Mouse (Mus musculus) lung, embryonic 15.5 days (tissue): ENCODE data around the gene Zfp870. TPM values are rescaled to one million over a fixed set of nuclear protein-coding genes. Genes with fewer than 3 reads are reported as not detected.

ENCODE experiments used
- ATAC-seq: fragments of 200-750 bp; cut with Nextera tagmentation; 2 replicates; pipeline ENCODE4 v1.8.0; 2017; ENCODE audit warnings: moderate number of reproducible peaks, borderline replicate concordance; ENCODE audit not compliant: low FRiP score, low TSS enrichment; ENCODE audit errors: extremely low read depth
- H3K27ac ChIP-seq: fragments of 300-500 bp; sonication (generic); 2 replicates; pipeline ENCODE4 v1.5.1; 2015; ENCODE audit warnings: moderate library complexity, mild to moderate bottlenecking, inconsistent platforms
- H3K27me3 ChIP-seq: fragments of 300-500 bp; sonication (generic); 2 replicates; pipeline ENCODE4 v1.6.1; 2015; ENCODE audit warnings: inconsistent platforms
- H3K36me3 ChIP-seq: fragments of 300-500 bp; sonication (generic); 2 replicates; pipeline ENCODE4 v1.6.1; 2015; ENCODE audit warnings: inconsistent platforms
- H3K4me1 ChIP-seq: fragments of 300-500 bp; sonication (generic); 2 replicates; pipeline ENCODE4 v1.6.1; 2015; ENCODE audit warnings: inconsistent platforms
- H3K4me2 ChIP-seq: fragments of 300-500 bp; sonication (generic); 2 replicates; pipeline ENCODE4 v1.6.1; 2015; ENCODE audit warnings: inconsistent platforms, mild to moderate bottlenecking, moderate library complexity
- H3K4me3 ChIP-seq: fragments of 300-500 bp; sonication (generic); 2 replicates; pipeline ENCODE4 v1.5.1; 2015; ENCODE audit warnings: mild to moderate bottlenecking, inconsistent platforms
- H3K9ac ChIP-seq: fragments of 300-500 bp; sonication (generic); 2 replicates; pipeline ENCODE4 v1.6.1; 2015; ENCODE audit warnings: inconsistent platforms
- H3K9me3 ChIP-seq: fragments of 300-500 bp; sonication (generic); 2 replicates; pipeline ENCODE4 v1.6.1; 2016; ENCODE audit warnings: inconsistent platforms
- WGBS: fragments of 180-500 bp; shearing (Covaris S2); methylation state at CpG from one replicate; pipeline ENCODE4 v1.1.7; 2015; 5-methylcytosine and 5-hydroxymethylcytosine counted together
- polyA plus RNA-seq: library from polyadenylated mRNA; unstranded; fragments of >200 nt; fragmentation: Nextera tagmentation; extraction: Ambion mirVana; gene quantifications from 2 replicates; pipeline ENCODE4 v1.2.1, GENCODE M21; 2015

Zfp870 gene
- polyA plus RNA-seq, 1 experiment from 2014 or later: 7.5 TPM

DNA sequence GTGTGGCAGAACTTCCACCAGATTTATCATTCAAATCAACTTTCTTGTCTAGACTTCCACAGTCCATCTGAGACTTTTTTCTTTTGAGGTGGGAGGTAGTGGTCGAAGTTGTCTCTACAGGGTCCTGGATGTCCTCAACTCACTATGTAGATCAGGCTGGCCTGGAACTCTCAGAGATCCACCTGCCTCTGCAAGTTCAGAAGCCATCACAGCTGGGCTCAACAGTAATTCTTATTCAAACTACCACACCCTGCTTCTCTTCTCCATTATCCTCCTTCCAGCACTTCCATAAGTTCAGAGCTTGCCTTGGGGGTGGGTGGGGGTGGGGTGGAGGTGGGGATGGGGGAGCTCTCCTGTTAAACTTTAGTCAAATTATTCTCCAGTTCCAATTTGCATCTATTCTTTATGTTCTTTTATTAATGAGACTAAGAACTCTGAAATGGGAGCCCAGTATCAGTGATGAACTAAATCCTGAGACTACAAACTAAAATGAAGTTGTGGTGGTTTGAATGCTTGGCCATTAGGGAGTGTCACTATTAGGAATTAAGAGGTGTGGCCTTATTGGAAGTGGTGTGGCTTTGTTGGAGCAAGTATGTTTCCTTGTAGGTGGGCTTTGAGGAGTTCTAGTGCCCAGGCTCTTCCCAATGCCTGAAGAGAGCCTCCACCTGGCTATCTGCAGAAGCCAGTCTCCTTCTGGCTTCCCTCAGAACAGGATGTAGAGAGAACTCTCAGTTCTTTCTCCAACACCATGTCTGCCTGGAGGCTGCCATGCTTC is 10.5 kb upstream of the Zfp870 start:
- Histone ChIP-seq H3K4me2 (no peak overlapping the region), H3K36me3 (no peaks in the 10 kb centered on the region), H3K27me3 (peaks cover 7% of the 10 kb centered on the region; the same call in 1 of the 2 replicates), H3K9me3 (no peaks in the 10 kb centered on the region), H3K27ac (no peak overlapping the region), H3K4me1 (no peaks in the 10 kb centered on the region), H3K4me3 (no peak overlapping the region), H3K9ac (no peak overlapping the region)
- WGBS: 33% methylated on average over 1 of the region's 1 CpGs
- no peak for ATAC-seq

DNA sequence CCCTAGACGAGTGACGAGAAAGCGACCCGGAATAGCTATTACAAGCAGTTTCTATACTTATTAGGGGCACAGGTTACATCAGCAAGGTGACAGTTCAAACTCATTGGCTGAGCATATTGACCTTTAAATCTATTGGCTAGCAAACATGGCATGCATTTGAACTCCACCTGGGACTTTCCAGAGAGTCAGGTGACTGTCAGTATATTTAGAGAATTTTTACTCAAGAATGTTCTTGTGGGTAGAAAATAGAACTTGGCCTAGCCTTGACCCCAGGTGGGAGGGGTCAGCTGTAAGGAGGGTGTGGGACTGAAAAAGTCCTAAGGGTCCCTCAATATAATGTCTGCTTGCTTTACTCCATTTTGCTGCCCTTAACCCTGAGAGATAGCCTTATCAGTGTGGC is 4.0 kb upstream of the Zfp870 start:
- Histone ChIP-seq H3K9me3 (no peaks in the 10 kb centered on the region), H3K27me3 (no peaks in the 10 kb centered on the region), H3K4me3 (no peak overlapping the region), H3K36me3 (no peaks in the 10 kb centered on the region), H3K4me2 (no peak overlapping the region), H3K27ac (no peak overlapping the region), H3K9ac (no peak overlapping the region), H3K4me1 (peaks cover 4% of the 10 kb centered on the region)
- WGBS: 79% methylated on average over 4 of the region's 4 CpGs
- no peak for ATAC-seq

DNA sequence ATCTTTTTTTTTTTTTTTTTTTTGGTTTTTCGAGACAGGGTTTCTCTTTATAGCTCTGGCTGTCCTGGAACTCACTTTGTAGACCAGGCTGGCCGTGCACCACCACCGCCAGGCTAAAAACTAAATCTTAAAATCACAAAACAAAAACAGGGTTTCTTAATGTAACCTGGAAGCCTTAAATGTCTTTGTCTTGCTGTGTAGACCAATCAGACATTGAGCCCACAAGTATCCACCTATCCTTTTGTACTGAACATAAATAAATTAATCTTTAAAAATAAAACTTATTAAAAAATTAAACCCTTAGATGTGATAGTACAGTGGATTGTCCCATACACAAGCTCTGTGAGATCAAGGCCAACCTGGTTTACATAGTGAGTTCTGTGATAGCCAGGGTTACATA is 2.5 kb upstream of the Zfp870 start:
- peaks cover 12% of the 10 kb centered on the region for H3K4me1 ChIP-seq
- H3K9ac ChIP-seq: no peak overlapping the region
- no peaks in the 10 kb centered on the region for H3K27me3 ChIP-seq
- no peak overlapping the region for H3K27ac ChIP-seq
- no peak overlapping the region for H3K4me2 ChIP-seq
- no peak for ATAC-seq
- no peaks in the 10 kb centered on the region for H3K9me3 ChIP-seq
- 76% methylated on average over 3 of the region's 3 CpGs for WGBS
- H3K4me3 ChIP-seq: no peak overlapping the region
- no peaks in the 10 kb centered on the region for H3K36me3 ChIP-seq

DNA sequence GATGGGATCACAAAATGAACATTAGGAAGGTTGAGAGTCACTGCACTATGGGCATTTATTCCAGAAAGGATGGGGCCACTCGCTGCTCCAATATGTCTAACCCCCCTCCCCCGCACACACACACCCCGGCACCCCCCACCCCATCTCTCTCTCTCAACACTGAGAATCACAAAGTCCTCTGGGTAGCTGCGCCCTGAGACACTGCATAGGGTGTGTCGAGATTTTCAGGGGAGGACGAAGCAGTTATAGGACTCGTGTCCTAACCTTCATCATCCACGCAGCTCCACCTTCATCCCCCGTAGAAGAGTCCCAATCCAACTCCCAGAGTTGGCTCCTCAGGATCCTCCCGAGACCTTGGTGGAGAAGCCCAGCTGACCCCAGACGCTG is 597 bp downstream of the Zfp870 start:
- peak overlapping the region; percentile 73 for H3K9ac ChIP-seq
- peak overlapping the region; percentile 68 for H3K4me2 ChIP-seq
- H3K27ac ChIP-seq: peak overlapping the region; percentile 75
- 2% methylated on average over 11 of the region's 11 CpGs for WGBS
- ATAC-seq: peak; percentile 24
- no peaks in the 10 kb centered on the region for H3K27me3 ChIP-seq
- peak overlapping the region; percentile 61 for H3K4me3 ChIP-seq
- H3K4me1 ChIP-seq: peaks cover 12% of the 10 kb centered on the region
- no peaks in the 10 kb centered on the region for H3K36me3 ChIP-seq
- no peaks in the 10 kb centered on the region for H3K9me3 ChIP-seq

DNA sequence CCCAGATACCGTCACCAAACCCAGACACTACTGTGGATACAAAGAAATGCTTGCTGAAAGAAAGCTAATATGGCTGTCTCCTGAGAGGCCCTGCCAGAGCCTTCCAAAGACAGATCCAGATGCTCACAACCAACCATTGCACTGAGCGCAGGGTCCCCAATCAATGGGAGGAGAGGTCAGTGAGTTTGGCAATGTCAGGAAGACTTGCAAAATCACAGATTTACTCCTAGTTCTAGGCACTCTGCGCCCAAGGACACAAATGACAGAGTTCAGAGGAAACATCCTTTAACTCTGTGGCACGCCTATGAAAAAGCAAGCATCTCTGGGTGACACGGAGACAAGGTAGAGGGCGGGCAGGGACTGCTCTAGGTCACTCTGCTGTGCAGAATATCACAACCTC is 1.8 kb downstream of the Zfp870 start:
- Histone ChIP-seq H3K27ac (no peak overlapping the region), H3K9me3 (no peaks in the 10 kb centered on the region), H3K4me1 (peaks cover 12% of the 10 kb centered on the region), H3K36me3 (no peaks in the 10 kb centered on the region), H3K9ac (no peak overlapping the region), H3K27me3 (no peaks in the 10 kb centered on the region), H3K4me3 (no peak overlapping the region), H3K4me2 (no peak overlapping the region; the same call in 1 of the 2 replicates)
- WGBS: 92% methylated on average over 6 of the region's 6 CpGs
- ATAC-seq: no peak

GRCm38 (mm10) chr17:32880320-32881218 is 10.9 kb downstream of the Zfp870 start:
- peaks cover 39% of the 10 kb centered on the region for H3K36me3 ChIP-seq

DNA sequence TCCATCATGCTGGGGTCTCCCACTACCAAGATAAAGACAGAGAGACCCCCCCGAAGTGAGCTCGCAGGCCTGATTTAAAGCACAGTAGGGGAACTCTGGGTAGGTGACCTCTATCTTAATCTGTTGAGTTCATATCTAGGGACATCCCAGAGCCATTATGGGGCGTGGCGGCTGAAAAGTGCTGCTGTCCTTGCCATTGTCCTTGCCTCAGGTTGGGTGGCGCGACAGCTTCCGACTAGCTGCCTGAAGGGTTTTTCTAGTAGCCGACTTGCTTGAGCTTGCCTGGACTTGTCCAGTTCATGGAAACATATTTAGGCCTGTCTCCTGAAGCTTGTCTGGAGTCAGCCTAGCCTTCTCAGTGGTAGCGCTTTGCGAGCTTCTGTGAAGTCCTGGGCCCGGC is 12.7 kb downstream of the Zfp870 start:
- no peak overlapping the region for H3K9ac ChIP-seq
- peaks cover 7% of the 10 kb centered on the region; the same call in 1 of the 2 replicates for H3K4me1 ChIP-seq
- no peaks in the 10 kb centered on the region for H3K9me3 ChIP-seq
- no peak for ATAC-seq
- 86% methylated on average over 11 of the region's 11 CpGs for WGBS
- H3K4me3 ChIP-seq: no peak overlapping the region
- peaks cover 32% of the 10 kb centered on the region for H3K36me3 ChIP-seq
- H3K4me2 ChIP-seq: no peak overlapping the region
- H3K27ac ChIP-seq: no peak overlapping the region
- no peaks in the 10 kb centered on the region; the same call in 1 of the 2 replicates for H3K27me3 ChIP-seq

More at GRCm38 (mm10) chr17:32880320-32881218, 10.9 kb downstream of the Zfp870 start:
- no peak overlapping the region for H3K9ac ChIP-seq
- H3K27ac ChIP-seq: no peak overlapping the region
- no peak overlapping the region for H3K4me3 ChIP-seq
- no peak overlapping the region for H3K4me2 ChIP-seq
- H3K9me3 ChIP-seq: no peaks in the 10 kb centered on the region
- no peak for ATAC-seq
- no peaks in the 10 kb centered on the region; the same call in 1 of the 2 replicates for H3K27me3 ChIP-seq
- WGBS: 85% methylated on average over 14 of the region's 14 CpGs
- H3K4me1 ChIP-seq: peaks cover 7% of the 10 kb centered on the region; the same call in 1 of the 2 replicates

GRCm38 (mm10) chr17:32877471-32878171 is 13.8 kb downstream of the Zfp870 start:
- Histone ChIP-seq H3K4me1 (peaks cover 7% of the 10 kb centered on the region; the same call in 1 of the 2 replicates), H3K4me3 (peak overlapping the region; percentile 23), H3K27me3 (no peaks in the 10 kb centered on the region; the same call in 1 of the 2 replicates), H3K4me2 (peak overlapping the region; percentile 52), H3K9ac (peak overlapping the region; percentile 19; the same call in 1 of the 2 replicates), H3K27ac (no peak overlapping the region), H3K9me3 (no peaks in the 10 kb centered on the region), H3K36me3 (peaks cover 20% of the 10 kb centered on the region)
- WGBS: 5% methylated on average over 22 of the region's 22 CpGs
- 0 out of 2 replicates have a peak, but pooled peaks have one; percentile 23 for ATAC-seq

GRCm38 (mm10) chr17:32872696-32873095 is 18.7 kb downstream of the Zfp870 start:
- H3K9ac ChIP-seq: no peak overlapping the region
- no peak for ATAC-seq

GRCm38 (mm10) chr17:32872091-32872490 is 19.4 kb downstream of the Zfp870 start:
- Histone ChIP-seq H3K4me1 (no peaks in the 10 kb centered on the region), H3K9me3 (no peaks in the 10 kb centered on the region), H3K4me3 (no peak overlapping the region), H3K36me3 (no peaks in the 10 kb centered on the region), H3K9ac (no peak overlapping the region), H3K27me3 (no peaks in the 10 kb centered on the region), H3K27ac (no peak overlapping the region), H3K4me2 (no peak overlapping the region)
- WGBS: 72% methylated on average over 4 of the region's 4 CpGs
- no peak for ATAC-seq

More at GRCm38 (mm10) chr17:32872696-32873095, 18.7 kb downstream of the Zfp870 start:
- no peaks in the 10 kb centered on the region; the same call in 1 of the 2 replicates for H3K27me3 ChIP-seq
- H3K4me3 ChIP-seq: no peak overlapping the region
- 55% methylated on average over 5 of the region's 5 CpGs for WGBS
- no peak overlapping the region for H3K4me2 ChIP-seq
- H3K9me3 ChIP-seq: no peaks in the 10 kb centered on the region
- H3K4me1 ChIP-seq: peaks cover 4% of the 10 kb centered on the region; the same call in 1 of the 2 replicates
- H3K27ac ChIP-seq: no peak overlapping the region
- H3K36me3 ChIP-seq: no peaks in the 10 kb centered on the region

DNA sequence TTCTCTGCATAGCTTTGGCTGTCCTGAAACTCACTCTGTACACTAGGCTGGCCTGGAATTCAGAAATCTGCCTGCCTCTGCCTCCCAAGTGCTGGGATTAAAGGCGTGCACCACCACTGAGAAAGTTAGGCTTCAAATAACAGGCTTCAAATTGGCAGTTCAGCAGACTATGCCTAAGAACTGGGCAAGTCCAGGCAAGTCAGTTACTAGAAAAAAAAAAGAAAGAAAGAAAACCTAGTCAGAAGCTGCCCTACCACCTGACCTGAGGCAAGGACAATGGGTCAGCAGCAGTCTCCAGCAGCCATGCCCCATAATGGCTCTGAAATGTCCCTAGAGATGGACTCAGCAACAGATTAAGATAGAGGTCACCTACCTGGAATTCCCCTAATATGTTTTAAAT is 20.0 kb downstream of the Zfp870 start:
- H3K27ac ChIP-seq: no peak overlapping the region
- H3K36me3 ChIP-seq: no peaks in the 10 kb centered on the region
- H3K9ac ChIP-seq: no peak overlapping the region
- no peak overlapping the region for H3K4me2 ChIP-seq
- H3K4me3 ChIP-seq: no peak overlapping the region
- no peaks in the 10 kb centered on the region for H3K27me3 ChIP-seq
- no peaks in the 10 kb centered on the region for H3K4me1 ChIP-seq
- no peak for ATAC-seq
- no peaks in the 10 kb centered on the region for H3K9me3 ChIP-seq
- 87% methylated on average over 1 of the region's 1 CpGs for WGBS
